ENCODE assay signal across 8 mouse cellular contexts in genomic region chrX:99819395-99819935, GRCm38 (mm10). TPM values are rescaled to one million over a fixed set of nuclear protein-coding genes. Genes with fewer than 3 reads are reported as not detected.
DNase-seq lines count a peak whose midpoint lies in the region; ATAC-seq lines count a peak whose summit lies in the region.

No protein-coding gene starts in this region.

- peak overlapping the region; percentile 57 for H3K4me2 ChIP-seq in forebrain, embryonic 14.5 days (ENCODE audit: low read length)
- peak overlapping the region; percentile 64 for H3K4me2 ChIP-seq in hindbrain, embryonic 13.5 days

- 39% methylated on average over 22 of the region's 22 CpGs for WGBS in forebrain, embryonic 14.5 days
- 20% methylated on average over 15 of the region's 22 CpGs for WGBS in hindbrain, embryonic 13.5 days

- H3K9me3 ChIP-seq in forebrain, embryonic 14.5 days (replicated peaks; ENCODE audit: control insufficient read depth, low read length), result no peaks in the 10 kb centered on the region
- no peaks in the 10 kb centered on the region for H3K9me3 ChIP-seq in hindbrain, embryonic 13.5 days

- H3K27me3 ChIP-seq in forebrain, embryonic 14.5 days (replicated peaks; ENCODE audit: control insufficient read depth, insufficient read depth, low read length), result no peaks in the 10 kb centered on the region
- H3K27me3 ChIP-seq in hindbrain, embryonic 13.5 days, result peaks cover 20% of the 10 kb centered on the region; the same call in 1 of the 2 replicates

- H3K9ac ChIP-seq in forebrain, embryonic 14.5 days (ENCODE audit: low read length), result peak overlapping the region; percentile 66
- H3K9ac ChIP-seq in hindbrain, embryonic 13.5 days, result peak overlapping the region; percentile 76

- H3K27ac ChIP-seq in forebrain, embryonic 14.5 days (ENCODE audit: low read depth, low read length), result peak overlapping the region; percentile 78
- H3K27ac ChIP-seq in hindbrain, embryonic 13.5 days, result peak overlapping the region; percentile 78

- H3K4me3 ChIP-seq in forebrain, embryonic 14.5 days (ENCODE audit: low read depth, low read length), result peak overlapping the region; percentile 59
- peak overlapping the region; percentile 62 for H3K4me3 ChIP-seq in hindbrain, embryonic 13.5 days

- ATAC-seq in cerebellum, adult (ENCODE audit: insufficient number of reproducible peaks, low FRiP score, low TSS enrichment), result peak; percentile 83
- peak; percentile 65 for ATAC-seq in forebrain, embryonic 14.5 days
- peak; percentile 80 for ATAC-seq in hindbrain, embryonic 13.5 days (ENCODE audit: low FRiP score)
- no peak for ATAC-seq in CD4-positive, CD25-positive, alpha-beta regulatory T cell, adult 4 months

- DNase-seq in R1 (ENCODE audit: low read depth, low spot score), result peak; percentile 87
- peak; percentile 84 for DNase-seq in forebrain, embryonic 14.5 days (ENCODE audit: low spot score)
- DNase-seq in left cerebral cortex, adult 11 months (ENCODE audit: low spot score), result peak; percentile 13
- peak; percentile 54 for DNase-seq in lung, postnatal 14 days
- peak; percentile 54 to 64 for DNase-seq in right cerebral cortex, postnatal 10 days (ENCODE audit: low spot score in 2 of 2)

- H3K4me1 ChIP-seq in forebrain, embryonic 14.5 days (ENCODE audit: control insufficient read depth, insufficient read depth, low read length), result no peaks in the 10 kb centered on the region
- H3K4me1 ChIP-seq in hindbrain, embryonic 13.5 days (replicated peaks), result peaks cover 13% of the 10 kb centered on the region; the same call in 1 of the 2 replicates

- H3K36me3 ChIP-seq in forebrain, embryonic 14.5 days (ENCODE audit: control insufficient read depth, insufficient read depth, low read length), result no peaks in the 10 kb centered on the region
- H3K36me3 ChIP-seq in hindbrain, embryonic 13.5 days, result no peaks in the 10 kb centered on the region

RNA-seq across cellular contexts. Expression of gene Tmem28, which starts 1.4 kb away (rescaled TPM):
- polyA plus RNA-seq in forebrain, embryonic 14.5 days (2014; fragmentation: Nextera tagmentation; extraction: Ambion mirVana), result 2.0 and 2.3 TPM in 2 replicates
- polyA plus RNA-seq in hindbrain, embryonic 13.5 days (2015; fragmentation: Nextera tagmentation; extraction: Ambion mirVana), result 1.3 and 1.5 TPM in 2 replicates
- not detected for polyA plus RNA-seq in CD4-positive, CD25-positive, alpha-beta regulatory T cell, adult 4 months (2017; shearing (Covaris generic))

Comparison
In these comparisons a context has a peak if more than half of its experiments do, and no peak if none do; other contexts are left out.
1. DNase-seq: peak in every context shown above with its lines; median percentile 87 in R1; 84 in forebrain, embryonic 14.5 days; 59 in right cerebral cortex, postnatal 10 days; 54 in lung, postnatal 14 days; 13 in left cerebral cortex, adult 11 months.